Mouse (Mus musculus): Measurements from ENCODE around the gene Agap1. TPM values are rescaled to one million over a fixed set of nuclear protein-coding genes. Genes with fewer than 3 reads are reported as not detected.

Gene Agap1
- polyA plus RNA-seq, 1 experiment from 2014 or later, result 4.8 TPM

GRCm38 (mm10) chr1:89676411-89676810 lies 221.8 kb downstream of the Agap1 start:
- H3K4me1 ChIP-seq (ENCODE audit: control insufficient read depth, insufficient read depth, low read length), result no peaks in the 10 kb centered on the region
- no peaks in the 10 kb centered on the region for H3K9me3 ChIP-seq (ENCODE audit: control insufficient read depth, low read length)
- H3K27ac ChIP-seq (ENCODE audit: low read length), result no peak overlapping the region
- no peak for ATAC-seq
- no peaks in the 10 kb centered on the region; the same call in none of the 2 replicates for H3K36me3 ChIP-seq (ENCODE audit: control insufficient read depth, insufficient read depth, low read length)
- no peak overlapping the region for H3K9ac ChIP-seq (ENCODE audit: low read depth, low read length)
- H3K4me2 ChIP-seq (ENCODE audit: low read depth, low read length), result no peak overlapping the region
- H3K4me3 ChIP-seq (ENCODE audit: low read length), result no peak overlapping the region
- no peaks in the 10 kb centered on the region for H3K27me3 ChIP-seq (replicated peaks; ENCODE audit: control insufficient read depth, insufficient read depth, low read length)
- 80% methylated on average over 4 of the region's 4 CpGs for WGBS

GRCm38 (mm10) chr1:89680673-89681072 lies 226.1 kb downstream of the Agap1 start:
- WGBS, result 85% methylated on average over 7 of the region's 7 CpGs
- Histone ChIP-seq H3K4me2 (ENCODE audit: low read depth, low read length) (no peak overlapping the region), H3K9me3 (ENCODE audit: control insufficient read depth, low read length) (no peaks in the 10 kb centered on the region), H3K27ac (ENCODE audit: low read length) (no peak overlapping the region), H3K4me3 (ENCODE audit: low read length) (no peak overlapping the region), H3K36me3 (ENCODE audit: control insufficient read depth, insufficient read depth, low read length) (no peaks in the 10 kb centered on the region), H3K27me3 (replicated peaks; ENCODE audit: control insufficient read depth, insufficient read depth, low read length) (no peaks in the 10 kb centered on the region), H3K9ac (ENCODE audit: low read depth, low read length) (no peak overlapping the region), H3K4me1 (ENCODE audit: control insufficient read depth, insufficient read depth, low read length) (no peaks in the 10 kb centered on the region)
- no peak for ATAC-seq

GRCm38 (mm10) chr1:89688914-89689313 lies 234.3 kb downstream of the Agap1 start:
- no peak overlapping the region for H3K9ac ChIP-seq (ENCODE audit: low read depth, low read length)
- no peaks in the 10 kb centered on the region for H3K36me3 ChIP-seq (ENCODE audit: control insufficient read depth, insufficient read depth, low read length)
- no peak overlapping the region for H3K4me2 ChIP-seq (ENCODE audit: low read depth, low read length)
- 75% methylated on average over 10 of the region's 10 CpGs for WGBS
- no peaks in the 10 kb centered on the region for H3K9me3 ChIP-seq (ENCODE audit: control insufficient read depth, low read length)
- H3K27me3 ChIP-seq (replicated peaks; ENCODE audit: control insufficient read depth, insufficient read depth, low read length), result no peaks in the 10 kb centered on the region
- H3K4me3 ChIP-seq (ENCODE audit: low read length), result no peak overlapping the region
- ATAC-seq, result no peak
- H3K4me1 ChIP-seq (ENCODE audit: control insufficient read depth, insufficient read depth, low read length), result no peaks in the 10 kb centered on the region
- no peak overlapping the region for H3K27ac ChIP-seq (ENCODE audit: low read length)

GRCm38 (mm10) chr1:89689544-89690212 lies 235.1 kb downstream of the Agap1 start:
- Histone ChIP-seq H3K4me1 (ENCODE audit: control insufficient read depth, insufficient read depth, low read length) (no peaks in the 10 kb centered on the region), H3K9ac (ENCODE audit: low read depth, low read length) (no peak overlapping the region), H3K27me3 (replicated peaks; ENCODE audit: control insufficient read depth, insufficient read depth, low read length) (no peaks in the 10 kb centered on the region), H3K27ac (ENCODE audit: low read length) (no peak overlapping the region), H3K36me3 (ENCODE audit: control insufficient read depth, insufficient read depth, low read length) (no peaks in the 10 kb centered on the region), H3K9me3 (ENCODE audit: control insufficient read depth, low read length) (no peaks in the 10 kb centered on the region), H3K4me2 (ENCODE audit: low read depth, low read length) (no peak overlapping the region), H3K4me3 (ENCODE audit: low read length) (no peak overlapping the region)
- ATAC-seq, result no peak
- 77% methylated on average over 22 of the region's 22 CpGs for WGBS

GRCm38 (mm10) chr1:89691096-89691495 lies 236.5 kb downstream of the Agap1 start:
- no peaks in the 10 kb centered on the region for H3K27me3 ChIP-seq (replicated peaks; ENCODE audit: control insufficient read depth, insufficient read depth, low read length)
- 43% methylated on average over 1 of the region's 1 CpGs for WGBS
- H3K36me3 ChIP-seq (ENCODE audit: control insufficient read depth, insufficient read depth, low read length), result no peaks in the 10 kb centered on the region
- H3K4me3 ChIP-seq (ENCODE audit: low read length), result no peak overlapping the region
- H3K27ac ChIP-seq (ENCODE audit: low read length), result no peak overlapping the region
- H3K4me2 ChIP-seq (ENCODE audit: low read depth, low read length), result no peak overlapping the region
- no peak for ATAC-seq
- H3K9ac ChIP-seq (ENCODE audit: low read depth, low read length), result no peak overlapping the region
- no peaks in the 10 kb centered on the region for H3K9me3 ChIP-seq (ENCODE audit: control insufficient read depth, low read length)
- H3K4me1 ChIP-seq (ENCODE audit: control insufficient read depth, insufficient read depth, low read length), result no peaks in the 10 kb centered on the region

- H3K4me3 ChIP-seq (ENCODE audit: low read length), result no peak overlapping the region
- 88% methylated on average over 12 of the region's 12 CpGs for WGBS
- no peaks in the 10 kb centered on the region for H3K9me3 ChIP-seq (ENCODE audit: control insufficient read depth, low read length)
- H3K36me3 ChIP-seq (ENCODE audit: control insufficient read depth, insufficient read depth, low read length), result no peaks in the 10 kb centered on the region; the same call in 1 of the 2 replicates
- no peaks in the 10 kb centered on the region for H3K4me1 ChIP-seq (ENCODE audit: control insufficient read depth, insufficient read depth, low read length)
- H3K4me2 ChIP-seq (ENCODE audit: low read depth, low read length), result no peak overlapping the region
- no peak for ATAC-seq
- H3K27ac ChIP-seq (ENCODE audit: low read length), result no peak overlapping the region
- H3K9ac ChIP-seq (ENCODE audit: low read depth, low read length), result no peak overlapping the region
- no peaks in the 10 kb centered on the region for H3K27me3 ChIP-seq (replicated peaks; ENCODE audit: control insufficient read depth, insufficient read depth, low read length)
Observed at GRCm38 (mm10) chr1:89692420-89692819, 237.8 kb downstream of the Agap1 start.

GRCm38 (mm10) chr1:89694916-89695315 lies 240.3 kb downstream of the Agap1 start:
- ATAC-seq, result no peak
- no peak overlapping the region for H3K27ac ChIP-seq (ENCODE audit: low read length)
- H3K27me3 ChIP-seq (replicated peaks; ENCODE audit: control insufficient read depth, insufficient read depth, low read length), result no peaks in the 10 kb centered on the region
- no peaks in the 10 kb centered on the region for H3K4me1 ChIP-seq (ENCODE audit: control insufficient read depth, insufficient read depth, low read length)
- H3K36me3 ChIP-seq (ENCODE audit: control insufficient read depth, insufficient read depth, low read length), result no peaks in the 10 kb centered on the region; the same call in 1 of the 2 replicates
- 87% methylated on average over 5 of the region's 5 CpGs for WGBS
- H3K4me3 ChIP-seq (ENCODE audit: low read length), result no peak overlapping the region
- H3K4me2 ChIP-seq (ENCODE audit: low read depth, low read length), result no peak overlapping the region
- H3K9ac ChIP-seq (ENCODE audit: low read depth, low read length), result no peak overlapping the region
- no peaks in the 10 kb centered on the region for H3K9me3 ChIP-seq (ENCODE audit: control insufficient read depth, low read length)

- no peak overlapping the region for H3K4me3 ChIP-seq (ENCODE audit: low read length)
- ATAC-seq, result no peak
- no peak overlapping the region for H3K9ac ChIP-seq (ENCODE audit: low read depth, low read length)
- no peaks in the 10 kb centered on the region for H3K4me1 ChIP-seq (ENCODE audit: control insufficient read depth, insufficient read depth, low read length)
- WGBS, result 79% methylated on average over 2 of the region's 2 CpGs
- H3K27ac ChIP-seq (ENCODE audit: low read length), result no peak overlapping the region
- no peaks in the 10 kb centered on the region for H3K27me3 ChIP-seq (replicated peaks; ENCODE audit: control insufficient read depth, insufficient read depth, low read length)
- H3K9me3 ChIP-seq (ENCODE audit: control insufficient read depth, low read length), result no peaks in the 10 kb centered on the region
- no peak overlapping the region for H3K4me2 ChIP-seq (ENCODE audit: low read depth, low read length)
- H3K36me3 ChIP-seq (ENCODE audit: control insufficient read depth, insufficient read depth, low read length), result no peaks in the 10 kb centered on the region; the same call in 1 of the 2 replicates
Observed at GRCm38 (mm10) chr1:89697241-89697640, 242.6 kb downstream of the Agap1 start.

- ATAC-seq, result no peak
- no peak overlapping the region for H3K4me2 ChIP-seq (ENCODE audit: low read depth, low read length)
- H3K9ac ChIP-seq (ENCODE audit: low read depth, low read length), result no peak overlapping the region
- H3K4me3 ChIP-seq (ENCODE audit: low read length), result no peak overlapping the region
- whole genome bisulfite sequencing, result 84% methylated on average over 9 of the region's 9 CpGs
- no peaks in the 10 kb centered on the region; the same call in 1 of the 2 replicates for H3K36me3 ChIP-seq (ENCODE audit: control insufficient read depth, insufficient read depth, low read length)
- H3K9me3 ChIP-seq (ENCODE audit: control insufficient read depth, low read length), result no peaks in the 10 kb centered on the region
- no peak overlapping the region for H3K27ac ChIP-seq (ENCODE audit: low read length)
- no peaks in the 10 kb centered on the region for H3K4me1 ChIP-seq (ENCODE audit: control insufficient read depth, insufficient read depth, low read length)
- H3K27me3 ChIP-seq (replicated peaks; ENCODE audit: control insufficient read depth, insufficient read depth, low read length), result no peaks in the 10 kb centered on the region
Observed at GRCm38 (mm10) chr1:89700166-89700565, 245.6 kb downstream of the Agap1 start.

Data from intestine, embryonic 16.5 days (tissue).